Mouse (Mus musculus) brain, embryonic 14.5 days (tissue): ENCODE measurements around the gene Gstt2.

ENCODE experiments used
- CTCF ChIP-seq: fragments of 200-500 bp; IDR thresholded peaks from 2 replicates; pipeline ENCODE4 v1.5.1; 2012; ENCODE audit warnings: inconsistent platforms, mild to moderate bottlenecking, moderate library complexity, borderline replicate concordance; ENCODE audit not compliant: insufficient read depth, insufficient read length; ENCODE audit errors: extremely low read depth
- POLR2A ChIP-seq: fragments of 200-500 bp; IDR thresholded peaks from 2 replicates; pipeline ENCODE4 v1.6.1; 2012; ENCODE audit warnings: mild to moderate bottlenecking, inconsistent platforms, borderline replicate concordance; ENCODE audit not compliant: poor library complexity, insufficient read depth, insufficient read length, severe bottlenecking; ENCODE audit errors: extremely low read depth

GRCm38 (mm10) chr10:75835307-75835706 is 1.9 kb downstream of the Gstt2 start:
- TF ChIP-seq POLR2A (no peak), CTCF (no peak)
